Comparison of ENCODE assay signal across 8 mouse cellular contexts in the genomic region with DNA sequence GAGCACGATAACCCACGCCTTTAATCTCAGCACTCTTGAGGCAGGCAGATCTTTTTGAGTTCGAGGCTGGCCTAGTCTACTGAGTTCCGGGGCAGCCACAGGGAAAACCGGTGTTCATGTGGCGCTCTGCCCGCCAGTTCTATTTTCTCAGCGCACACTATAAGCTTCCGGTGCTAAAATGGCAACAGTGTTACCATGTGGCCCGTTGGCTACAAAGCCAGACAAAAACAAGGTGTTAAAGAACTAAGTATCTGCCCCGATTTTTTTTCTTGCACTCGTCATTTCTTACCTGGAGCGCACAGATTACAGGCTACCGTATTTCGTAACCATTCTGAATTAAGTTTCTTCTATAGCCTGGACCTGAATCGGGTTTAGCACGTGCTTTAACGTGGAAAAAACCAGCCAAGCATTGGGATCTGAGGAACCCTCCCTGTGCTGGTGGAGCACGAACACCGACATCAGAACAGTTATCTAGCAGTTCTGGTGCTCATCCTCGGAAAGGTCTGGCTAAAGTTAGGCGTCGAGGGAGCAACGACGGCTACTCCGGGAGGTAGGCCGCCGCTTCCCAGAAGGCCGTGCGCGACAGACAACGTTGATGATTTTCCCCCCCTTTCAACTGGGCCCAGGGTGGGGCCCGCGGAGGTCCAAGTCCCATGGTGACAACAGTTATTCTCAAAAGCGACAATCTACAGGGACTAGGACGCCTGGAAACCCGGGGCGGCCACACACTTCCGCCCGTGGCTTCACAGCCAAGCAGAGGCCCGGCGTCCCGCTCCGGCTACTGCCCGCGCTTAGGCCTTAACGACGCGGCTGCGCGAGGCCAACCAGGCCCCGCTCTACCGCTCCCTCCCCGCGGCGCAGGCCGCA. TPM values are rescaled to one million over a fixed set of nuclear protein-coding genes. Genes with fewer than 3 reads are reported as not detected.
DNase-seq lines count a peak whose midpoint lies in the region; ATAC-seq and TF ChIP-seq lines count a peak whose summit lies in the region.

No protein-coding gene starts in this region.

- H3K4me2 ChIP-seq in forebrain, embryonic 14.5 days (ENCODE audit: low read length) = peak overlapping the region; percentile 91
- H3K4me2 ChIP-seq in lung, embryonic 15.5 days = peak overlapping the region; percentile 80

- peak overlapping the region; percentile 99 for H3K9ac ChIP-seq in forebrain, embryonic 14.5 days (ENCODE audit: low read length)
- H3K9ac ChIP-seq in lung, embryonic 15.5 days = peak overlapping the region; percentile 95

- ATAC-seq in forebrain, embryonic 14.5 days = peak; percentile 70
- ATAC-seq in lung, embryonic 15.5 days (ENCODE audit: borderline replicate concordance, extremely low read depth, low FRiP score, low TSS enrichment) = peak; percentile 66

- DNase-seq in right cerebral cortex, postnatal 4 days = peak; percentile 36
- no peak for DNase-seq in right cerebral cortex, adult 2 months (ENCODE audit: low spot score in 2 of 2)
- peak; percentile 62 for DNase-seq in forebrain, embryonic 14.5 days (ENCODE audit: low spot score)
- DNase-seq in kidney, adult 2 months = peak; percentile 44
- DNase-seq in ovary, adult 18-20 months (ENCODE audit: low spot score) = no peak

- peak overlapping the region; percentile 85 for H3K4me3 ChIP-seq in bone marrow, adult 2 months (replicated peaks; ENCODE audit: control insufficient read depth, low read depth, low read length)
- peak overlapping the region; percentile 100 for H3K4me3 ChIP-seq in forebrain, embryonic 14.5 days (ENCODE audit: low read depth, low read length)
- H3K4me3 ChIP-seq in kidney, adult 2 months (ENCODE audit: insufficient read depth, low read depth, low read length) = peak overlapping the region; percentile 94
- H3K4me3 ChIP-seq in lung, embryonic 15.5 days = peak overlapping the region; percentile 77
- H3K4me3 ChIP-seq in olfactory bulb, adult 2 months (ENCODE audit: insufficient read depth, low read depth, low read length) = peak overlapping the region; percentile 84

- no peaks in the 10 kb centered on the region for H3K9me3 ChIP-seq in forebrain, embryonic 14.5 days (replicated peaks; ENCODE audit: control insufficient read depth, low read length)
- H3K9me3 ChIP-seq in lung, embryonic 15.5 days = no peaks in the 10 kb centered on the region

- no peak for TF ChIP-seq POLR2A in bone marrow, adult 2 months (IDR thresholded peaks at IDR 0.05; ENCODE audit: borderline replicate concordance, control insufficient read depth, low read depth, low read length)
- TF ChIP-seq POLR2A in kidney, adult 2 months (IDR thresholded peaks at IDR 0.05; ENCODE audit: low read depth, low read length) = no peak
- no peak for TF ChIP-seq POLR2A in olfactory bulb, adult 2 months (IDR thresholded peaks at IDR 0.05; ENCODE audit: insufficient read depth, low read depth, low read length)

- TF ChIP-seq CTCF in bone marrow, adult 2 months (IDR thresholded peaks at IDR 0.05; ENCODE audit: control insufficient read depth, insufficient read depth, low read length) = no peak
- TF ChIP-seq CTCF in kidney, adult 2 months (conservative IDR thresholded peaks at IDR 0.05; ENCODE audit: insufficient read depth, insufficient read length, low read depth, low read length) = no peak
- no peak for TF ChIP-seq CTCF in olfactory bulb, adult 2 months (IDR thresholded peaks at IDR 0.05; ENCODE audit: insufficient read depth, low read depth, low read length)

- H3K4me1 ChIP-seq in bone marrow, adult 2 months (ENCODE audit: control insufficient read depth, insufficient read depth, low read length) = no peaks in the 10 kb centered on the region; the same call in 1 of the 2 replicates
- peaks cover 10% of the 10 kb centered on the region for H3K4me1 ChIP-seq in forebrain, embryonic 14.5 days (ENCODE audit: control insufficient read depth, insufficient read depth, low read length)
- peaks cover 19% of the 10 kb centered on the region; the same call in 1 of the 2 replicates for H3K4me1 ChIP-seq in kidney, adult 2 months (ENCODE audit: control insufficient read depth, insufficient read depth, low read length)
- H3K4me1 ChIP-seq in lung, embryonic 15.5 days = peaks cover 32% of the 10 kb centered on the region
- peaks cover 11% of the 10 kb centered on the region; the same call in 1 of the 2 replicates for H3K4me1 ChIP-seq in olfactory bulb, adult 2 months (ENCODE audit: control insufficient read depth, insufficient read depth, low read length)

- under 1% methylated on average over 57 of the region's 57 CpGs for WGBS in bone marrow, adult 2 months
- WGBS in forebrain, embryonic 14.5 days = under 1% methylated on average over 57 of the region's 57 CpGs
- WGBS in kidney, adult 2 months = 1% methylated on average over 57 of the region's 57 CpGs
- WGBS in lung, embryonic 15.5 days = under 1% methylated on average over 57 of the region's 57 CpGs
- WGBS in olfactory bulb, adult 2 months = under 1% methylated on average over 57 of the region's 57 CpGs

- H3K27ac ChIP-seq in bone marrow, adult 2 months (ENCODE audit: control insufficient read depth, insufficient read depth, low read depth, low read length, poor library complexity) = peak overlapping the region; percentile 97
- H3K27ac ChIP-seq in forebrain, embryonic 14.5 days (ENCODE audit: low read depth, low read length) = peak overlapping the region; percentile 96
- peak overlapping the region; percentile 96 for H3K27ac ChIP-seq in kidney, adult 2 months (ENCODE audit: insufficient read depth, low read depth, low read length)
- peak overlapping the region; percentile 88 for H3K27ac ChIP-seq in lung, embryonic 15.5 days
- H3K27ac ChIP-seq in olfactory bulb, adult 2 months (ENCODE audit: insufficient read depth, low read depth, low read length) = peak overlapping the region; percentile 88

- H3K27me3 ChIP-seq in forebrain, embryonic 14.5 days (replicated peaks; ENCODE audit: control insufficient read depth, insufficient read depth, low read length) = no peaks in the 10 kb centered on the region
- H3K27me3 ChIP-seq in kidney, adult 2 months (replicated peaks; ENCODE audit: control insufficient read depth, insufficient read depth, low read length) = no peaks in the 10 kb centered on the region
- no peaks in the 10 kb centered on the region for H3K27me3 ChIP-seq in lung, embryonic 15.5 days

- peaks cover 43% of the 10 kb centered on the region for H3K36me3 ChIP-seq in forebrain, embryonic 14.5 days (ENCODE audit: control insufficient read depth, insufficient read depth, low read length)
- peaks cover 12% of the 10 kb centered on the region for H3K36me3 ChIP-seq in kidney, adult 2 months (ENCODE audit: control insufficient read depth, insufficient read depth, low read length)
- H3K36me3 ChIP-seq in lung, embryonic 15.5 days = peaks cover 41% of the 10 kb centered on the region

RNA-seq across cellular contexts. Expression of gene Tardbp, which starts 0.8 kb away (rescaled TPM):
- polyA plus RNA-seq in bone marrow, adult 2 months (2011; ENCODE audit: insufficient read depth, insufficient read length, low replicate concordance, missing spikeins) = 172 and 301 TPM in 2 replicates
- polyA plus RNA-seq in forebrain, embryonic 14.5 days (2014; fragmentation: Nextera tagmentation; extraction: Ambion mirVana) = 127 and 131 TPM in 2 replicates
- 67.3 and 93.3 TPM in 2 replicates for polyA plus RNA-seq in kidney, adult 2 months (2012; rRNA removed)
- polyA plus RNA-seq in lung, embryonic 15.5 days (2015; fragmentation: Nextera tagmentation; extraction: Ambion mirVana) = 386 and 392 TPM in 2 replicates
- polyA plus RNA-seq in olfactory bulb, adult 2 months (2012; ENCODE audit: insufficient read depth, insufficient read length, low replicate concordance, missing spikeins) = 433 and 939 TPM in 2 replicates

RNA-seq across cellular contexts. Expression of gene Gm572, which starts 17.1 kb away (rescaled TPM):
- polyA plus RNA-seq in bone marrow, adult 2 months (2011; ENCODE audit: insufficient read depth, insufficient read length, low replicate concordance, missing spikeins) = not detected in 2 replicates
- polyA plus RNA-seq in forebrain, embryonic 14.5 days (2014; fragmentation: Nextera tagmentation; extraction: Ambion mirVana) = not detected in 2 replicates
- 0.17 TPM in 1 of 2 replicates, not detected in the other for polyA plus RNA-seq in kidney, adult 2 months (2012; rRNA removed)
- not detected in 2 replicates for polyA plus RNA-seq in lung, embryonic 15.5 days (2015; fragmentation: Nextera tagmentation; extraction: Ambion mirVana)
- polyA plus RNA-seq in olfactory bulb, adult 2 months (2012; ENCODE audit: insufficient read depth, insufficient read length, low replicate concordance, missing spikeins) = not detected in 2 replicates

RNA-seq across cellular contexts. Expression of gene Masp2, which starts 23.6 kb away (rescaled TPM):
- 2.6 TPM in 1 of 2 replicates, not detected in the other for polyA plus RNA-seq in bone marrow, adult 2 months (2011; ENCODE audit: insufficient read depth, insufficient read length, low replicate concordance, missing spikeins)
- polyA plus RNA-seq in forebrain, embryonic 14.5 days (2014; fragmentation: Nextera tagmentation; extraction: Ambion mirVana) = 0.25 TPM in 1 of 2 replicates, not detected in the other
- 1.7 and 2.7 TPM in 2 replicates for polyA plus RNA-seq in kidney, adult 2 months (2012; rRNA removed)
- 0.21 and 0.65 TPM in 2 replicates for polyA plus RNA-seq in lung, embryonic 15.5 days (2015; fragmentation: Nextera tagmentation; extraction: Ambion mirVana)
- not detected in 2 replicates for polyA plus RNA-seq in olfactory bulb, adult 2 months (2012; ENCODE audit: insufficient read depth, insufficient read length, low replicate concordance, missing spikeins)

RNA-seq across cellular contexts. Expression of gene Srm, which starts 34.7 kb away (rescaled TPM):
- 22.7 and 24.6 TPM in 2 replicates for polyA plus RNA-seq in bone marrow, adult 2 months (2011; ENCODE audit: insufficient read depth, insufficient read length, low replicate concordance, missing spikeins)
- 168 and 179 TPM in 2 replicates for polyA plus RNA-seq in forebrain, embryonic 14.5 days (2014; fragmentation: Nextera tagmentation; extraction: Ambion mirVana)
- 33.1 and 33.9 TPM in 2 replicates for polyA plus RNA-seq in kidney, adult 2 months (2012; rRNA removed)
- polyA plus RNA-seq in lung, embryonic 15.5 days (2015; fragmentation: Nextera tagmentation; extraction: Ambion mirVana) = 183 and 192 TPM in 2 replicates
- polyA plus RNA-seq in olfactory bulb, adult 2 months (2012; ENCODE audit: insufficient read depth, insufficient read length, low replicate concordance, missing spikeins) = not detected in 2 replicates

Comparison
In these comparisons a context has a peak if more than half of its experiments do, and no peak if none do; other contexts are left out.
1. DNase-seq: peak in right cerebral cortex, postnatal 4 days (single experiment), forebrain, embryonic 14.5 days (single experiment) and kidney, adult 2 months (single experiment); none in right cerebral cortex, adult 2 months (0 of 2) and ovary, adult 18-20 months (single experiment).
2. Peak in every context shown above with its lines, with median percentiles within 50 percentile points of each other: H3K27ac ChIP-seq and H3K4me3 ChIP-seq.